Mouse (Mus musculus): ENCODE measurements around the gene Ermap. TPM values are rescaled to one million over a fixed set of nuclear protein-coding genes. Genes with fewer than 3 reads are reported as not detected.

The Ermap gene
- polyA plus RNA-seq, 1 experiment = 0.56 TPM

DNA sequence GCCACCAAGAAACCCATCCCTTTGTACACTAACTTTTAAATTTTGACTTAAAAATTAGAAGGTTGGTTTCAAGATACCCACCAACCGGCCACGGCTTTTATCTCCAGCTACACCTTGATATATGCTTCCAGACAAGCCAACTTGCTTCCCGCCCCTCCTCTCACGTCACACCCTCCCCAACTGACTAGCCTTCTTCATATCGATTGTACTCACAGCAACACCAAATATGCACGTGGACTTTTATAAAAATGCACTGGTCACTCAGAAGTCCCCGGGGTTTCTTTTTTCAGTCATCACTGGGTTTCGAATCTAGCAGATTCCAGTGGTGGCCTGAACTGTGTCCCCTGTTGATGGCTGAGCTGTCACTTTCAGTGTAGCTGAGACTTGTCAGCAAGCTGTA is 807 bp upstream of the Ermap start:
- Histone ChIP-seq H3K27ac (ENCODE audit: insufficient read depth, low read length) (no peak overlapping the region), H3K4me1 (ENCODE audit: control insufficient read depth, insufficient read depth, low read length) (no peaks in the 10 kb centered on the region), H3K4me3 (ENCODE audit: insufficient read depth, low read length) (no peak overlapping the region)
- no peak for TF ChIP-seq POLR2A (IDR thresholded peaks at IDR 0.05; ENCODE audit: extremely low read depth, insufficient read depth, low read length)
- TF ChIP-seq CTCF (IDR thresholded peaks at IDR 0.05; ENCODE audit: extremely low read depth, insufficient read depth, low read length) = no peak

DNA sequence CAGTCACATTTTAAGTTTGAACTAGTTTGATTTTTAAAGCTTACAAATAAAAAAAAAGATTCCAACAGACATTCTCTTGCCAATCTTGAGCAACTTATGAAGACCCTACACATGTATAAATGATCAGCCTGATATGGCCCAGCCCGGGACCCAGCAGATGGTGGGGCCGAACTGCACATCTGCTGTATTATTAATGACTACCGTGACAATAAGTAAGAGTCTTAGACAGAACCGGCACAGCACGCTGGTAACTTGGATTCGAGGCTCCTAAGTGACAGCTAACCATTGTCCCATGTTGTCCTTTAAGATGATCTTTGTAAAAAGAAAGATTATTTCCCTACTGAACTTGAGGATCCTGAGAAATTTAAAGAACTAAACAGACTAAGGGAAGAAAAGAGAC is 419 bp downstream of the Ermap start:
- Histone ChIP-seq H3K4me3 (ENCODE audit: insufficient read depth, low read length) (no peak overlapping the region), H3K4me1 (ENCODE audit: control insufficient read depth, insufficient read depth, low read length) (no peaks in the 10 kb centered on the region), H3K27ac (ENCODE audit: insufficient read depth, low read length) (no peak overlapping the region)
- no peak for TF ChIP-seq CTCF (IDR thresholded peaks at IDR 0.05; ENCODE audit: extremely low read depth, insufficient read depth, low read length)
- no peak for TF ChIP-seq POLR2A (IDR thresholded peaks at IDR 0.05; ENCODE audit: extremely low read depth, insufficient read depth, low read length)

DNA sequence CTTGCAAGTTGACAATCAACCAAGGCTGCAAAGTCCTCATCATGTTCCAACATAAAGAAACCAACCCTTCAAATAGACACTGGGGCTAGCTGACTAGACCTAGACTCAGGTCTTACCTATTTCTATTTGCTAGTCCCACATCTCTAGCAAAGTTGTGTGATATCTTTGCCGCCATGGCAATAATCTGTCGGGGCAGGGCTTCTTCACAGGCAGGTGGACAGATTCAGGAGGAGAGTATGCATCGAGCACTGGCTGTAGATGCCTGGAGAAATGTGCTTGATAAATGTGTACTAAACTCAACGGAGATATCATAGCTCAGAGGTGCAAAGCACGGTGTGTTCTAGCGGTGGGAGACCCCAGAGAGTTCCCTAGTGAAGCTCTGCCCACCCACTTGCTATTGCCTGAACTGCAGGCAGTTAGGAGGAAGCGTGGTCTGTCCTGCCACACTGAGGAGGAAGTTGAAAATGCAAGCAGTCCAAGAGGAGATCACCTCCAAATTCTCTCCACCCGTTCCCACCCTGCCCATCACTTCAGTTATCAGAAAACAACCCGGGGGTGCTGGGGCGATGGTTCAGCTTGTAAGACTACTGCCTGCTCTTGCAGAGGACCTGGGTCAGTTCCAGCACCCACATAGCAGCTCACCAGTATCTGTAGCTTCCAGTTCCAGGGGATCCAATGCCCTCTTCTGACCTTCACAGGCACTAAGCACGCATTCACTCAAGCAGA is 1.6 kb downstream of the Ermap start:
- TF ChIP-seq CTCF (IDR thresholded peaks at IDR 0.05; ENCODE audit: extremely low read depth, insufficient read depth, low read length) (peak; percentile 46), POLR2A (IDR thresholded peaks at IDR 0.05; ENCODE audit: extremely low read depth, insufficient read depth, low read length) (no peak)
- no peak overlapping the region for H3K27ac ChIP-seq (ENCODE audit: insufficient read depth, low read length)
- no peak overlapping the region for H3K4me3 ChIP-seq (ENCODE audit: insufficient read depth, low read length)
- H3K4me1 ChIP-seq (ENCODE audit: control insufficient read depth, insufficient read depth, low read length) = no peaks in the 10 kb centered on the region; the same call in 1 of the 2 replicates

DNA sequence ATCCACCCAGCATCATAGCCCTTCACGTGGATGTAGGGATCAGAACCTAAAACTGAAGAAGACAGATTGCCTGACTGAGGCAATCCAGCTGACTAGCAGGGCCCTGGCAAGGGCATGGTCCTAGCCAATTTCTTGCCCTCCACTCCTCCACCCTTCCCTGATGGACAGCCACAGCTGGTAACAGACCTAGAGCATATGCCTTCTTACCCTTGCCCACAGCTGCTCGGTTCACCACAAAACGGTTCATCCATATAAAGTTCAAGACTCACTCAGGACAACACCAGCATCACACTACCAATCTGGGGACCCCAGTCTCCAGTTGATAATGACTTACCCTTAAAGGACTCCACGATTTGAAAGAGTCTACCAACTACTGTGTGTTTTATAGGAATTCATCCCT is 4.0 kb downstream of the Ermap start:
- TF ChIP-seq CTCF (IDR thresholded peaks at IDR 0.05; ENCODE audit: extremely low read depth, insufficient read depth, low read length) = no peak
- H3K4me3 ChIP-seq (ENCODE audit: insufficient read depth, low read length) = no peak overlapping the region
- H3K4me1 ChIP-seq (ENCODE audit: control insufficient read depth, insufficient read depth, low read length) = no peaks in the 10 kb centered on the region; the same call in 1 of the 2 replicates
- no peak overlapping the region for H3K27ac ChIP-seq (ENCODE audit: insufficient read depth, low read length)

DNA sequence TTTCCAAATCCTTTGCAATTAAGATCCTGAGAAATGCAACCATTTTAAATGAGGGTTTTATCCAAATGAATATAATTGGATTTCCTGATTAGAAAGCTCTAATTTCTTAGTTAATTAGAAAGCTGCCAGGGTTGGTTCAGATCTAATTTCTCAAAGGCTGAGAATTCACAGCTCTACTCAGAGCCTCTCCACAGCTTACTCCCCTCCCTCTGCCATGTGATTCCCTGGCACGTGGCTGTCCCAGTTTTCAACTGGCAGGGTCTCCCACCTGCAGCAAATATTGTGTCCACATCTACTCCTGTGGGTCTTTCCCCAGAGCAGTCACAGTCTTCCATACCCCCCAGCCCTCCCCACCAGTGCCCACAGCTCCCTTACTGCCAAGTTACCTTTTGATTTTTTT is 6.3 kb downstream of the Ermap start:
- H3K27ac ChIP-seq (ENCODE audit: insufficient read depth, low read length) = no peak overlapping the region
- no peak for TF ChIP-seq POLR2A (IDR thresholded peaks at IDR 0.05; ENCODE audit: extremely low read depth, insufficient read depth, low read length)
- no peak for TF ChIP-seq CTCF (IDR thresholded peaks at IDR 0.05; ENCODE audit: extremely low read depth, insufficient read depth, low read length)
- H3K4me3 ChIP-seq (ENCODE audit: insufficient read depth, low read length) = no peak overlapping the region
- no peaks in the 10 kb centered on the region; the same call in 1 of the 2 replicates for H3K4me1 ChIP-seq (ENCODE audit: control insufficient read depth, insufficient read depth, low read length)

DNA sequence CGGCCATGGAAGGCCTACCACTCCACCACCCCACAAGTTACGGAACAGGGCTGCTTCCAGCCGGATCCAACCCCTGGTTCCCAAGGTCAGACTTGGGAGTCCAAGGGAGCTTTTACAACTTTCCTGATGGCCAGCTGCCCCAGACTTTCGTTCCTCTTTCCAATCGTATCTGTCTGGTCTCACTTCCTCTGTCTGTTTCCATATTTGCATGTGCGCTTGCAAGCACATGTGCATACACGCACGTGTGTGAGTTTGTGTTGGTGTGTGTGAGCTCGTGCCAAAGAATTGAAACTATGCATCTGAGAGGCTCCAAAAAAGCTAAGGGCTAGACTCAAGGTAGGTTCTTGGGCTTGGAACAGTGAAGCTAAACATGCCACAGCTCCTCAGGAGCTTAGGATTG is 8.4 kb downstream of the Ermap start:
- H3K4me3 ChIP-seq (ENCODE audit: insufficient read depth, low read length) = no peak overlapping the region
- no peak for TF ChIP-seq CTCF (IDR thresholded peaks at IDR 0.05; ENCODE audit: extremely low read depth, insufficient read depth, low read length)
- no peak for TF ChIP-seq POLR2A (IDR thresholded peaks at IDR 0.05; ENCODE audit: extremely low read depth, insufficient read depth, low read length)
- H3K27ac ChIP-seq (ENCODE audit: insufficient read depth, low read length) = 0 out of 2 replicates have a peak overlapping the region, but pooled peaks have one; percentile 53
- H3K4me1 ChIP-seq (ENCODE audit: control insufficient read depth, insufficient read depth, low read length) = no peaks in the 10 kb centered on the region; the same call in 1 of the 2 replicates

DNA sequence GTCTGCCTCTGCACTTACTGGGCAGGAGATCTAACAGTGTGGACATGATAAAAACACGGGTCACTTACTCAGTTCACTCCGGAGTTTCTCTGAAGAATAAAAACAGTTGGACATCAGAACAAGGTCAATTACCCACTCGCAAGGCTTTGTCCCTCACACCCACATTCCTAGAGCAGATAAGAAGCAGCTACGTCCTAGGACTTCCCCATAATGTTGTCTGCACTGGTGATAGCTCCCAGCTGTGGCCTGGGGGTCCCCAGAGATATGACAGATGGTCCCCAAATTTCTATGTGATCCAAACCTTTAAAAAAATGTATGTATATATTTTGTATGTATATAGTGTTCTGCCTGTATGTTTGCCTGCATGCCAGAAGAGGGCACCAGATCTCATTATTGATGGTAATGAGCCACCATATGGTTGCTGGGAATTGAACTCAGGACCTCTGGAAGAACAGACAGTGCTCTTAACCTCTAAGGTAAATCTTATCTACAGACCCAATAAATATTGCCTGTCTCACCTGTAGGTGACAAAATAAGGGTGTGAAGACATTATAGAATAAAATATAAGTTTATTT is 9.6 kb downstream of the Ermap start:
- no peak for TF ChIP-seq POLR2A (IDR thresholded peaks at IDR 0.05; ENCODE audit: extremely low read depth, insufficient read depth, low read length)
- TF ChIP-seq CTCF (IDR thresholded peaks at IDR 0.05; ENCODE audit: extremely low read depth, insufficient read depth, low read length) = no peak
- Histone ChIP-seq H3K4me3 (ENCODE audit: insufficient read depth, low read length) (no peak overlapping the region), H3K27ac (ENCODE audit: insufficient read depth, low read length) (no peak overlapping the region), H3K4me1 (ENCODE audit: control insufficient read depth, insufficient read depth, low read length) (no peaks in the 10 kb centered on the region; the same call in 1 of the 2 replicates)

DNA sequence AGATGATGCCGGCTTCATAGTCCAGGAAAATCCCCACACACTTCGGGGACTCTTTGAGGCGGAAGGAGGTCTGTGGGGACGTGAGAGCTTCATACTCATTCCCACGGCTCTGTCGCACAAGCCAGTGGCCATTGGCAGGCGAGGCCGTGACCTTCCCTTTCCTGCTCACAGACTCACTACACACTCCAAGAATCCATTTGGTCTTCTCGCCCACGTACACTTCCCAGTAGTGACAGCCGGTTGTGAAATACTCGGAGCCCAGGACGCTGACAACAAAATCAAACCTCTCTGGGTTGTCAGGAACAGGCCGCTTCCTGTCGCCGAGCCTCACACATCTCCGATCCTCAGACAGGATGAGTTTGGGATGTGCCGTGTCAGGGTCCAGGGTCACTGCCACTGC is 11.5 kb downstream of the Ermap start:
- TF ChIP-seq POLR2A (IDR thresholded peaks at IDR 0.05; ENCODE audit: extremely low read depth, insufficient read depth, low read length) (no peak), CTCF (IDR thresholded peaks at IDR 0.05; ENCODE audit: extremely low read depth, insufficient read depth, low read length) (no peak)
- Histone ChIP-seq H3K4me1 (ENCODE audit: control insufficient read depth, insufficient read depth, low read length) (no peaks in the 10 kb centered on the region), H3K27ac (ENCODE audit: insufficient read depth, low read length) (no peak overlapping the region), H3K4me3 (ENCODE audit: insufficient read depth, low read length) (no peak overlapping the region)

DNA sequence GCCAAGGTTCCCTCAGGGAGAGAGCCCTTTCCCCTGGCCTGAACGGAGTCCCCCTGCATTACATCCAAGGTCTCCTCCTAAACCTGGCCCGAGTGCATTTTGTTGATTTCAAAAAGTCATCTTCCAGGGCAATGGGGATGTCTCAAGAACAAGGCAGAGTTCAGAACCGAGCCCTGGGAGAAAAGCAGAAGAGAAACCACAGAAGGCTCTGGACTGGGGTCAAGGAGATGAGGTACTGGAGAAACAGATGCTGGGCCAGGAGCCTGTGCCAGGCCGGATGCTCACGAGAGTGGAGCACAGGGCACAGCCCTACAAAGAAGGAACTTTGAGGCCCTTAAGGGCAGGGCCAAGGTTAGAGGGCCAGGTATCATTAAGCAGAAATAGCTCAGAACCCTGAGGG is 12.1 kb downstream of the Ermap start:
- H3K27ac ChIP-seq (ENCODE audit: insufficient read depth, low read length) = no peak overlapping the region

DNA sequence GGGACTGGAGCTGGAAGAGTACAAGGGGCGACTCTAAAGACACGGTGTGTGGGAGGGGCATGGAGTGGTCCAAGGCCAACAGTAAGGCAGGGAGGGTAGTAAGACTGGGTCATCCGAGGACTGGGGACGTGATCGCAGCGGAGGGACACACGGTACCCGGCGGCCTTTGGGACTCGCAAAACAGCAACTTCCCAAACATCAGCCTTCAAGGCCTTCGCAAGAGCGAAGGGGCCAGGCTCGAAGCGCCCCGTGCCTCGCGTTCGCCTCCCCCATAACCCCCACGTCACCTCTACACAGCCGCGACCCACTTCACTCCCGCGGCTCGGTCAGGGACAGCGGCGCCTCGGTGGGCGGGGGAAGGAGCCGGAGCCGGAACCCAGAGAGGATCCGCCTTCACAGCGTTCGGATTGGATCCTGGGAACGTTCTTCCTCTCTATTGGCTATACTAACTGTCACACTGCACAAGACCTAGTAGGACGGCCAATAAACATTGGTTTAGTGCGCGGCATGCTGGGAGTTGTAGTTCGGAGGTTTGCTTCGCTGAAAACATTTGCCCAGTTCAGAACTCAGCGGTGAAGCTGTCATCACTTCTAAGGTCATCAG is 15.9 kb downstream of the Ermap start, which contains the start of gene Zfp691:
Gene Zfp691, minus strand, starts transcription at position 345 of the 603 bp plus-strand sequence.
- Histone ChIP-seq H3K4me1 (ENCODE audit: control insufficient read depth, insufficient read depth, low read length) (peaks cover 4% of the 10 kb centered on the region; the same call in 1 of the 2 replicates), H3K27ac (ENCODE audit: insufficient read depth, low read length) (peak within 1 kb of the TSS; percentile 75), H3K4me3 (ENCODE audit: insufficient read depth, low read length) (peak within 1 kb of the TSS; percentile 94)
- TF ChIP-seq CTCF (IDR thresholded peaks at IDR 0.05; ENCODE audit: extremely low read depth, insufficient read depth, low read length) = no peak
- TF ChIP-seq POLR2A (IDR thresholded peaks at IDR 0.05; ENCODE audit: extremely low read depth, insufficient read depth, low read length) = peak; percentile 78; the same call in 1 of the 2 replicates

More for the DNA sequence above, 12.1 kb downstream of the Ermap start:
- H3K4me1 ChIP-seq (ENCODE audit: control insufficient read depth, insufficient read depth, low read length) = peaks cover 2% of the 10 kb centered on the region; the same call in 1 of the 2 replicates
- H3K4me3 ChIP-seq (ENCODE audit: insufficient read depth, low read length) = no peak overlapping the region
- no peak for TF ChIP-seq POLR2A (IDR thresholded peaks at IDR 0.05; ENCODE audit: extremely low read depth, insufficient read depth, low read length)
- no peak for TF ChIP-seq CTCF (IDR thresholded peaks at IDR 0.05; ENCODE audit: extremely low read depth, insufficient read depth, low read length)

Data from cortical plate, adult 2 months (tissue).